Mouse (Mus musculus): Measurements from ENCODE around the gene Mapk6.
"Not testable (repeated sequence)": the region's sequence is repeated elsewhere in the genome, so short reads cannot be mapped to it uniquely, and the experiment has no call there.

Mapk6 gene

GRCm38 (mm10) chr9:75409852-75410378 is at the start of gene Mapk6:
Gene Mapk6 (minus strand): TSS chr9:75410005.
- DNase-seq = peak; percentile 99

GRCm38 (mm10) chr9:75455684-75456083 is 45.9 kb upstream of the Mapk6 start:
- DNase-seq = no peak

DNA sequence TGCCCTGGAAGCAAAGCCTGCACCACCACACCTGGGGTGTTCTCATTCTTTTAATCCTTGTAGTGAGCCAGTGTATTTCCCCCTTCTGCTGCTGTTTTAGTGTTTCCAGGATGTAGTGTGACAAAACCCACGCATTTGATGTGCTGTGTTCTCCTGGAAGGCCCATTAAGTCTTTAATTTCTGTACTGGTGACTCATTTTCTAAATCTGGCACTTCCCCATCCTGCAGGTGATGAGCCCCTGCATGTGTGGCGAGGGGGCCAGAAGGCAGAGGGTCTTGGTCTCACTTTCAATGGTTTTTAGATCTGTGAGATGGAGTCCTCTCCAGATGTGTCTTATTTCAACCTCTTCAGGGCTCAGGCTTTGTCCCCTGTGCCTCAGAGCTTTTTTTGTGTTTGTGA is 44.2 kb upstream of the Mapk6 start:
- no peak for DNase-seq

DNA sequence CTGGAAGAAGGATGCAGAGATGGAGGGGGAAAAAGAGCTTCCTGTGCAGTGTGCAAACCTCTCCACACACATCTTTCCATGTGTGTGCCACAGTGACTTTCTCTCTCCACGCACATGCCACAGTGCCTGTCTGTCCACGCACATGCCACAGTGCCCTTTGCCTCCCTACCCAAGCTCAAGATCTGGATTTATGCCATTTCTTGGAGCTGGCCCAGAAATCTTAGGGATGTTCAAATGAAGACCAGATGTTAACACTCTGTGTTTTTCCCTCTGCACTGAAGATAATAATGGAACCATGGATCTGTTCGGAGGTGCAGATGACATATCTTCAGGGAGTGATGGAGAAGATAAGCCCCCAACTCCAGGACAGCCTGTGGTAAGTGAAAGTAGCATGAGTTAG is 38.2 kb upstream of the Mapk6 start:
- no peak for DNase-seq

- DNase-seq = not testable (repeated sequence)
These were observed 36.8 kb upstream of the Mapk6 start for GRCm38 (mm10) chr9:75446574-75446973.

- DNase-seq = no peak
These were observed 35.2 kb upstream of the Mapk6 start for GRCm38 (mm10) chr9:75444981-75445380.

DNA sequence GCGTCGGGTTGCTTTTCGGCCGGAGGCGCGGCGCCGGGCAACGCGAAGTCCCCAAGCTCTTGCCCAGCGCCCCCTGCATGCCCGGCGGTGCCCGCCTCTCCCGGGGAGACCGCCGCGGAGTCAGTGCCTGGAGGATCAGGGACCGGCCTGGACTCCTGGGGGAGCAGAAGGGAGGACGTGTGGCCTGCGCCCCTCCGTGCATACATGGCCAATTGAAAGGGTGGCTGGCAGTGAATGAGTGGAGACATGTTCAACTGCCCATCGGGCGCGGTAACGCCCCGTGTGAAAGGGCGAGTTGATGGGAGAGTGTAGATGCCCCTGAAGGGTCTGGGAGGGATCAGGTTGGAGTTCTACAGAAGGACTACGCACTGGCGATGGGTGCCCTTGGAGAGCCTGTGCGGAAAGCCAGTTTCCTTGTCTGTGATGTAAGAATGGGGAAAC is 31.9 kb upstream of the Mapk6 start:
- no peak for DNase-seq

DNA sequence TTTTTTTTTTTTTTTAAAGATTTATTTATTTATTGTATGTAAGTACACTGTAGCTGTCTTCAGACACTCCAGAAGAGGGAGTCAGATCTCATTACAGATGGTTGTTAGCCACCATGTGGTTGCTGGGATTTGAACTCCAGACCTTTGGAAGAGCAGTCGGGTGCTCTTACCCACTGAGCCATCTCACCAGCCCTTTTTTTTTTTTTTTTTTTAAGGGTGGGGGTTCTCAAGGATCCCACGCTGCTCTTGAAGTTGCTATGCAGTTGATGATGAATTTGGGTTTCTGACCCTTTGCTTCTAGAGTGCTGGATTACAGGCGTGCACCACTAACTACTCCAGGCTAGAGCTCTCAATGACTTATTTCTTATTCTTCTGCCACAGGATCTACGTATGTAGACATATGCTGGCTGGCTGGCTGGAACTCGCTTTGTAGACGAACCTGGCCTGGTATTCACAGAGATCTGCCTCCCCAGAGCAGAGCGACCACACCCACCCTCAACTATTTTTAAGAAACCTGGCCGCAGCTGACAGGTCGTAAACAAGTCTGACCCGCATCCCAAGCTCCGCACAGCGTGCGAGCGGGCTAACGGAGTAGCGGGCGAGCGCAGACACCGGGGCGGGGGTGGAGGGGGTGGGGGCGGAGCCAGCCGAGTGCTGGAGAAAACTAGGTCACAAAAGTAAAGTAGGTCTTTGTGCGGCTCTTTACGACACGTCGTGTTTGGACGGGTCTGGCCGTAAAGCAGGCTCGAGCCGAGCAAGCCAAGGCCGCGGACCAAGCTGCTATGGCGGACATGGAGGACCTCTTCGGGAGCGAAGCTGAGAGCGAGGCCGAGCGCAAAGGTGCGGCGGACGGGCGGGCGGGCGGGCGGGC is 31.2 kb upstream of the Mapk6 start, which contains the start of gene Leo1:
TSS of gene Leo1 (plus strand) at position 729 of the 871 bp plus-strand sequence.
- DNase-seq = peak; percentile 83

DNA sequence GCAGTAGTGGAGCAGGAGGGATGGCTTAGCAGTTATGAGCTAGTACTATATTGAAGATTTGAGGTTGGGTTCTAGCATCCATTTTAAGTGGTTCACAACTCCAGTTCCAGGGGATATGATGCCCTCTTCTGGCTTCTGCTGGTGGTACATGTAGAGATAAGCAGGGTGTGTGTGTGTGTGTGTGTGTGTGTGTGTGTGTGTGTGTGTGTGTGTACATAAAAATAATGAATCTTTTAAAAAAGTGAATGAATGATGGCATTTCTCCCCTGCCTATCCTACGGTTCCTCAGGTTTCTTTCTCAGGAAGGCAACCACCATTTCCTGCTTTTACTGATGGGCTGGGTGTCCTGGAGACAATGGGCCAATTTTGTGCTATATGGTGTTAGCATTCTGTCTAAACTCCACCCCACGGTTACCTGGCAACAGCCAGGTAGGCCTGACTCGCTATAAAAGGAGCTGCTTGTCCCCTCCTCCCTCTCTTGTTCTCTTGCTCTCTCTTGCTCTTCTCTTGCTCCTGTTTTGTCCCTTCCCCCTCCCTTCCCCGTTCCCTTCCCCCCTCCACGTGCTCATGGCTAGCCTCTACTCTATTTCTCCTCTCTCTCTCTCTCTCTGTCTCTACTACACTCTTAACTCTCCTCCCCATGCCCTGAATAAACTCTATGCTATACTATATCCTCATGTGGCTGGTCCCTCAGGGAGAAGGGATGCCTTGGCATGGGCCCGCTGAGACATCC is 28.0 kb upstream of the Mapk6 start:
- DNase-seq = peak; percentile 75

- DNase-seq = peak; percentile 58
These were observed 26.1 kb upstream of the Mapk6 start for GRCm38 (mm10) chr9:75435918-75436317.

DNA sequence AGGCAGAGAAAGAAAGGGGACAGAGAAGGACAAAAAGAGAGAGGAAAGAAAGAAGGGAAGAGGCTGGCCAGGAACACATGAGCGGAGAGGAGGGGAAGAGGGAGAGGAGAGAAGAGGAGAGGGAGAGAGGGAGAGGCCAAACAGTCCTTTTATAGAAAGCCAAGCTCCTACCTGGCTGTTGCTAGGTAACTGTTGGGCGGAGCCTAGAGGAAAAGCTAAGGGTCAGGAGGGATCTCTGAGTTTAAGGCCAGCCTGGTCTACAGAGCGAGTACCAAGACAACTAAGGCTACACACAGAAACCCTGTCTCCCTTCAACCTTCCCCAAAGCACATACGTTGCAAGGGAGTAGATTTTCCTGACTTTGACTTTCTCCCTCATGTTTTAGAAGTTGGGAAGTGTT is 25.5 kb upstream of the Mapk6 start:
- no peak for DNase-seq

DNA sequence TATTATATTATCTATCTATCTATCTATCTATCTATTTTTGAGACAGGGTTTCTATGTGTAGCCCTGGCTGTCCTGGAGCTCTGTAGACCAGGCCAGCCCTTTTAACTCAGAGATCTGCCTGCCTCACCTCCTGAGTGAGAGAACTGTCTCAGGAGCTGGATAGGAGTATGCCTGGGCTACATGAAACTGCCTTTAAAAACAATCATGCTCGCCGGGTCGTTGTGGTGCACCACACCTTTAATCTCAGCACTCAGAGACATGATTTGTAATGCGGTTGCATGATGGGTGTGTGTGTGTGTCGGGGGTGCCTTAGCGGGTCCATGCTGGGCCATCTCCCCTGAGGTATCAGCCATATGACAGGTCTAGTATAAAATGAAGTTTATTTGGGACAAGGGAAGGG is 25.1 kb upstream of the Mapk6 start:
- DNase-seq = no peak

GRCm38 (mm10) chr9:75434172-75434793 is 24.5 kb upstream of the Mapk6 start:
- DNase-seq = peak; percentile 60

- DNase-seq = no peak
These were observed 22.9 kb upstream of the Mapk6 start for GRCm38 (mm10) chr9:75432694-75433093.

DNA sequence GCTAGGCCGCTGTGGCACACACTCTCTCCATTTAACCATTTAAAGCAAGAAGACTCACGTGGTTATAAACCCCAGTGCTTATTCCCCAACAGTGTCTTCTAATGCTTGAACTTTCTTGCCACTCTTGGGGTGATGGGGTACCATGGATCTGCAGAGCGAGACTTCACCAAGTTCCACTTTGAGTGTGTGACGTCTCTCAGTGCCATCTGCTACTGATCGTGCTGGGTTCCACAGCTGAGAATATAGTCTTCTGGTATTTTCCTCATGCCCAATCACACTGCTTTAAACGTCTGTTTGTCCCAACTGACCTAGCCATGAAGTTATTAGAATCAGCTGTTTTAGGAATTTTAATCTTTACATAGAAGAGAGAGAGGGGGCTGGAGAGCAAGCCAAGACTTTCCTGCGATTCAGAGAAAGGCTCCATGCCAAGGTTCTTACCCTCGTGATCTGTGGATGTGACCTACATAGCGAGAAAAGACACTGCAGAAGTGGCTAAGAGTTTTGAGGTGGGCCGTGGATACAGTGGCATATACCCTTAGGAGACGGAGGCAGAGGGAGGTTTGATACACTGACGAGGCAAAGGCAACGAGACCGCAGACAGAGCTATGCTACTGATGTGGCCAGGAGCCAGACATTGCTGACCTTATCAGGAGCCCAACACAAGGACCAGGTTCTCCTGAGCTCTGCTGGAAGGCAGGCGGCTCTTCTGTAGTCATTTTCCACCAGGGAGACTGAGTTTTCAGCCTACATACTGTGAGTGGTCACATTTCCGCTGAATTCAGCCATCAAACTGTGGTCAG is 21.2 kb upstream of the Mapk6 start:
- no peak for DNase-seq

DNA sequence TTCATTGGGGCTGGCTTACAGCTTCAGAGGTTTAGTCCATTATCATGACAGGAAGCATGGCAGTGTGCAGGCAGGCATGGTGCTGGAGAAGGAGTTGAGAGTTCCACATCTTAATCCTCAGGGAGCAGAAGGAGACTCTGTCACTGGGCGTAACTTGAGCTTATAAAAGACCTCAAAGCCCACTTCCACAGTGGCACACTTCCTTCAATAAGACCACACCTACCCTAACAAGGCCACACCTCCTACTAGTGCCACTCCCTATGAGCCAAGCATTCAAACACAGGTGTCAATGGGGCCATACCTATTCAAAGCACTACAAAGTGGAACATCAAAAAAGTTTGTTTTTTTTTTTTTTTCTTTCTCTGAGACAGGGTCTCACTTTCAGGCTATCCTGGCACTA is 19.9 kb upstream of the Mapk6 start:
- no peak for DNase-seq

DNA sequence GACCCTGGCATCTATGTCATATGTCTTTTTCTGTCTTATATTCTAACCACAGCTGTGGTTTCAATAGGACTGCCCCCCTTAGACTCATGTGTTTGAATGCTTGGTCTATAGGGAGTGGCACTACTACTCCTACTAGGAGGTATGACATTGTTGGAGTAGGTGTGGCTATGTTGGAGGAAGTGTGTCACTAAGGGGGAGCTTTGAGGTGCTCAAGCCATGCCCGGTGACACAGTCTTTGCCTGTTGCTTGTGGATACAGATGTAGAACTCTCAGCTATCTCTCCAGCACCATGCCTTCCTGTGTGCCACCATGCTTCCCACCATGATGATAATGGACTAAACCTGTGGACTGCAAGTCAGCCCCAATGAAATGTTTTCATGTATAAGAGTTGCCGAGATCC is 19.2 kb upstream of the Mapk6 start:
- no peak for DNase-seq

DNA sequence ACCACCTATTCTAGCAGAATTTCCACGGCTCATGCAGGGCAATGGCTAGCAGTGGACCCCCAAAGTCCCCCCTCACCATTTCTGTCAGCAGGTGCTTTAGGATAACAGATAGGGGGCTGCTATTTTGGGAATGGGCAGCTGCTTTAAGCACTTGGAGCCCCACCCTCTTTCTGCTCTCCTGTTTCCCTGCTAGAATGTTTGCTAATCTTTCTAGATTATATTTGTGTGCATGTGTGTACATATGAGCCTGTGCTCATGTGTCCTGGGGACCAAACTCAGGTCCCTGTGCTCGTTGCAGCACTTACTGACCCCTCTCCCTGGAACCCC is 18.4 kb upstream of the Mapk6 start:
- DNase-seq = no peak

DNA sequence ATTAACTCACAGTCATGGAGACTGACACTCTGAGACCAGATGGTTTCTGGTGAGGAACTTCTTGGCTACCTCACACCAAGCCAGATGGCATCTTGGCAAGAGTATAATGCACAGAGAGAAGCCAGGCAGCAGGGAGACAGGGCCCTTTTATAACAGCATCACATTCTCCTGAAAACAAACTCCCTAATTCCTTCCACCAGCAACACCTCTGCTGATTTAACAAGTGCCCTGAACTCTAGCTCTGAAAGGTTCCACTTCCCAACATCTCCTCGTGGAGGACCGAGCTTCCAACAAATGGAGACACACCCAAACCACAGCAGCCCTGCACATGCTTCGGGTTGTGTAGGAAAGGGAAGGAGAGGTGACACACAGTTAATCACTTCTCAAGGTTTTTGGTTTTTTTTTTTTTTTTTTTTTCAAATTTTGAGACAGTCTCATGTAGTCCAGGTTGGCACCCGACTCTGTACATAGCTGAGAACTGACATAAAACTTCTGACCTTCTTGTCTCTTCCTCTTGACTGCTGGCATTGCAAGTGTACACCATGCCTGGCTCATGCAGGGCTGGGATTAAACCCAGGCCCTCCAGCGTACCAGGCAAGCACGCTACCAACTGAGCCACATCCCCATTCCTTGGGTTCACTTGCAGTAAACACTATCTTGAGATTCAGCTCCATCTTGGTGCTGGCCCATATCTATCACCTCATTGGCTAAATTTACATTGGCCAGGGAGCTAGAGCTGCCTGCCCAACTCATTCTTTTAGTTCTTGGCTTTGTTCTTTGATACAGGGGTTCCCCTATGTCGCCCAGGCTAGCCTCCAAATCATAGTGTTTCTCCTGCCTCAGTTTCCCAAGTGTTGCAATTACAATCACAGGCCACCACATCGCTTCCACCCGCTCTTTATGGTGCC is 17.8 kb upstream of the Mapk6 start:
- no peak for DNase-seq

GRCm38 (mm10) chr9:75425796-75426391 is 16.1 kb upstream of the Mapk6 start:
- DNase-seq = no peak

All from thymus, postnatal 25 days (tissue).